Mouse (Mus musculus) heart, adult 2 months (tissue): Measurements from ENCODE around the gene Gpr171.

Source experiments
- CTCF ChIP-seq: fragments of 200-600 bp; IDR thresholded peaks from 2 replicates; pipeline ENCODE4 v1.8.1; 2022; ENCODE audit warnings: antibody characterized with exemption, mild to moderate bottlenecking, moderate library complexity
- EP300 ChIP-seq: fragments of 200-500 bp; IDR thresholded peaks from 2 replicates; pipeline ENCODE4 v1.6.1; 2011; ENCODE audit warnings: low read depth, low read length, control low read depth; ENCODE audit not compliant: insufficient read depth

- TF ChIP-seq CTCF: no peak
- no peak for TF ChIP-seq EP300
These were observed 19.6 kb upstream of the Gpr171 start for GRCm38 (mm10) chr3:59121067-59121730.
